Mouse (Mus musculus): ENCODE measurements around the gene Slc2a8. TPM values are rescaled to one million over a fixed set of nuclear protein-coding genes. Genes with fewer than 3 reads are reported as not detected.

Gene Slc2a8
- polyA plus RNA-seq, 1 experiment from 2014 or later: 36.8 TPM

GRCm38 (mm10) chr2:32923551-32924250, 58.2 kb downstream of the Slc2a8 start:
- Histone ChIP-seq H3K9ac (ENCODE audit: low read depth, low read length) (no peak overlapping the region), H3K27ac (no peak overlapping the region), H3K9me3 (replicated peaks; ENCODE audit: low read length) (no peaks in the 10 kb centered on the region), H3K4me3 (replicated peaks; ENCODE audit: low read depth, low read length) (no peak overlapping the region), H3K4me2 (ENCODE audit: low read length) (no peak overlapping the region), H3K36me3 (ENCODE audit: insufficient read depth, low read length) (peaks cover 61% of the 10 kb centered on the region), H3K4me1 (replicated peaks; ENCODE audit: insufficient read depth, low read length) (no peaks in the 10 kb centered on the region), H3K27me3 (ENCODE audit: insufficient read depth, low read length) (no peaks in the 10 kb centered on the region)
- no peak for ATAC-seq (replicated peaks; ENCODE audit: low FRiP score, low read depth)
- WGBS: 86% methylated on average over 24 of the region's 24 CpGs
- DNase-seq (ENCODE audit: low spot score): no peak
- TF ChIP-seq CTCF (IDR thresholded peaks at IDR 0.05; ENCODE audit: low read depth): no peak

Other genes with a start within 250 kb of the Slc2a8 start
- gene 6330409D20Rik, start 241.1 kb downstream of the Slc2a8 start, polyA plus RNA-seq (2015; fragmentation: Nextera tagmentation; extraction: Ambion mirVana): 0.11 TPM in 1 of 2 replicates, not detected in the other
- 74.9 and 79.4 TPM in 2 replicates for gene Tor2a, start 224.8 kb downstream of the Slc2a8 start, polyA plus RNA-seq (2015; fragmentation: Nextera tagmentation; extraction: Ambion mirVana)
- 0.13 and 0.18 TPM in 2 replicates for gene Ttc16, start 206.4 kb downstream of the Slc2a8 start, polyA plus RNA-seq (2015; fragmentation: Nextera tagmentation; extraction: Ambion mirVana)
- gene Ptrh1, start 206.3 kb downstream of the Slc2a8 start, polyA plus RNA-seq (2015; fragmentation: Nextera tagmentation; extraction: Ambion mirVana): 7.0 and 7.8 TPM in 2 replicates
- gene Cfap157, start 197.7 kb downstream of the Slc2a8 start, polyA plus RNA-seq (2015; fragmentation: Nextera tagmentation; extraction: Ambion mirVana): 0.45 and 0.48 TPM in 2 replicates
- gene Stxbp1, start 134.8 kb downstream of the Slc2a8 start, polyA plus RNA-seq (2015; fragmentation: Nextera tagmentation; extraction: Ambion mirVana): 14.3 and 14.6 TPM in 2 replicates
- gene Fam129b, start 106.0 kb downstream of the Slc2a8 start, polyA plus RNA-seq (2015; fragmentation: Nextera tagmentation; extraction: Ambion mirVana): 41.1 and 42.2 TPM in 2 replicates
- gene Rpl12, start 20.5 kb downstream of the Slc2a8 start, polyA plus RNA-seq (2015; fragmentation: Nextera tagmentation; extraction: Ambion mirVana): 173 and 195 TPM in 2 replicates
- 8.6 and 9.0 TPM in 2 replicates for gene Lrsam1, start 20.5 kb downstream of the Slc2a8 start, polyA plus RNA-seq (2015; fragmentation: Nextera tagmentation; extraction: Ambion mirVana)
- 6.6 and 6.9 TPM in 2 replicates for gene Garnl3, start 149.6 kb upstream of the Slc2a8 start, polyA plus RNA-seq (2015; fragmentation: Nextera tagmentation; extraction: Ambion mirVana)
- gene Angptl2, start 234.0 kb upstream of the Slc2a8 start, polyA plus RNA-seq (2015; fragmentation: Nextera tagmentation; extraction: Ambion mirVana): 36.9 and 41.1 TPM in 2 replicates

All from kidney, postnatal 0 days (tissue).